Mouse (Mus musculus): ENCODE results near the gene Med18. TPM values are rescaled to one million over a fixed set of nuclear protein-coding genes. Genes with fewer than 3 reads are reported as not detected.
"Not testable (repeated sequence)": the region's sequence is repeated elsewhere in the genome, so short reads cannot be mapped to it uniquely, and the experiment has no call there.

Gene Med18
- polyA plus RNA-seq, 1 experiment from 2014 or later, result 25.2 TPM

DNA sequence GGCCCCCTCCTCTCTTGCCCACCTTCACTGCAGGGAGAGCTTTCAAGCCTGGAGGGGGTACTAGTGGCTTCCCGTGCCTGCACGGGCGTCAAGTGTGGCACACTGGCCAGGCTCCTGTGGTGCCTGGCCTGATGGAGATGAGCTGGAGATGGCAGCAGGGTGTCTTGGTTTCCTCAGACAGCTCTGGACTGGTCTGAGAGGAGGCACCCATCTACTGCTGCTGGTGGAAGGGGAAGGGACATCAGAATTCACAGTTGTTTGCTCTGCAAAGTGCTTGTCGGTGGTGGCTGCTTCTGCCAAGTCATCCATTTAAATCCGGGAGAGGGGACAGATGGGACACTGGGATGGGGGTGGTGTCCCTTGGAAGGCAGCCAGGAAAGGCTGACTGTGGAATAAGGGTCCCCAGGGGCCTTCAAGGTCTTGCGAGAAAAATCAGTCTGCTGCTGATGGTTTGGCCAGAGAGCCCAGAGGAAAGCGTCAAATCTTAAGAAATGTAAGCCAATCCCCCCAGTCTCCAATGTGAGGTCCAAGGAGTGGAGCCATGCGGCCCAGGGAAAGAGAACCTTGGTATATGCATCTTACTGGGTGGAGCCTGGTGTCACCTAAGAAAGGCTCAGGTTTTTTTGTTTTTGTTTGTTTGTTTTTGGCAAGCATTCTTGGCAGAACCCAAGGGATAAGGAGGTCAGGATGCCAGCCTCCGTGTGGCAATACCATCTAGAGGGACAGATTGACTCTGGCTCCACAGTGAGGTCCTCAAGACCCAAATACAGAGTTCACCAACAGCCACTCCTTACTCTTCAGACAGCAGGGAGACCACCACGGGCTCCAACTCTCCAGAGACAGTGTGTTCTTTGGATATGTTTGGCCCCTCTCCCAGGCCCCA, 28.7 kb upstream of the Med18 start:
- no peaks in the 10 kb centered on the region for H3K9me3 ChIP-seq (replicated peaks)
- WGBS, result 60% methylated on average over 10 of the region's 10 CpGs
- H3K4me2 ChIP-seq, result no peak overlapping the region
- ATAC-seq (replicated peaks; ENCODE audit: low FRiP score), result no peak
- no peaks in the 10 kb centered on the region for H3K27me3 ChIP-seq
- no peak overlapping the region for H3K27ac ChIP-seq
- H3K9ac ChIP-seq, result no peak overlapping the region
- peaks cover 52% of the 10 kb centered on the region for H3K36me3 ChIP-seq
- no peak overlapping the region for H3K4me3 ChIP-seq (replicated peaks)
- H3K4me1 ChIP-seq, result peaks cover 13% of the 10 kb centered on the region; the same call in 1 of the 2 replicates

- peaks cover 13% of the 10 kb centered on the region; the same call in 1 of the 2 replicates for H3K4me1 ChIP-seq
- H3K9me3 ChIP-seq (replicated peaks), result no peaks in the 10 kb centered on the region
- 70% methylated on average over 6 of the region's 6 CpGs for WGBS
- peaks cover 46% of the 10 kb centered on the region for H3K36me3 ChIP-seq
- H3K4me3 ChIP-seq (replicated peaks), result no peak overlapping the region
- H3K4me2 ChIP-seq, result no peak overlapping the region
- ATAC-seq (replicated peaks; ENCODE audit: low FRiP score), result no peak
- no peak overlapping the region for H3K9ac ChIP-seq
- no peak overlapping the region for H3K27ac ChIP-seq
- H3K27me3 ChIP-seq, result no peaks in the 10 kb centered on the region
These were observed 28.0 kb upstream of the Med18 start for GRCm38 (mm10) chr4:132491748-132492147.

DNA sequence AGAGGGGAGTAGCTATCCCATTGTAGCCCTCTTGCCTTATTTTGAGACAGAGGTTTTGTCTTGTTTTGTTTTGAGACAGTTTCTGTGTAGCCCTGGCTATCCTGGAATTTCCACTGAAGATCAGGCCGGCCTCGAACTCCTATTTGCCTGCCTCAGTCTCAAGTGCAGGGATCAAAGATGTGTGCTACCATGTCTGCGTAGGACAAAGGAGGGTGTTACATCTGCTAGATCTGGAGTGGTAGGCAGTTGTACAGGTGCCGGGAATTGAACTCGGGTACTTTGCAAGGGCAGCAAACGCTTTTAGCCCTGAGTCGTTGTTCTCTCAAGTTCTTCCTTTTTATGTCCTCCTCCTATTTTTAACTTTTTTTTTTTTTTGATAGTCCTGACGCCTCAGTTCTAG, 27.3 kb upstream of the Med18 start:
- peaks cover 39% of the 10 kb centered on the region for H3K36me3 ChIP-seq
- H3K27ac ChIP-seq, result no peak overlapping the region
- H3K4me2 ChIP-seq, result no peak overlapping the region
- H3K9ac ChIP-seq, result no peak overlapping the region
- H3K4me3 ChIP-seq (replicated peaks), result no peak overlapping the region
- 93% methylated on average over 8 of the region's 8 CpGs for WGBS
- no peak for ATAC-seq (replicated peaks; ENCODE audit: low FRiP score)
- no peaks in the 10 kb centered on the region for H3K27me3 ChIP-seq
- peaks cover 13% of the 10 kb centered on the region; the same call in 1 of the 2 replicates for H3K4me1 ChIP-seq
- no peaks in the 10 kb centered on the region for H3K9me3 ChIP-seq (replicated peaks)

GRCm38 (mm10) chr4:132490273-132491010, 26.7 kb upstream of the Med18 start:
- Histone ChIP-seq H3K4me3 (replicated peaks) (no peak overlapping the region), H3K9me3 (replicated peaks) (no peaks in the 10 kb centered on the region), H3K4me2 (no peak overlapping the region), H3K27me3 (no peaks in the 10 kb centered on the region), H3K4me1 (peaks cover 13% of the 10 kb centered on the region; the same call in 1 of the 2 replicates), H3K36me3 (peaks cover 33% of the 10 kb centered on the region), H3K9ac (no peak overlapping the region), H3K27ac (no peak overlapping the region)
- no peak for ATAC-seq (replicated peaks; ENCODE audit: low FRiP score)
- WGBS, result 92% methylated on average over 15 of the region's 15 CpGs

GRCm38 (mm10) chr4:132488976-132489375, 25.3 kb upstream of the Med18 start:
- H3K4me3 ChIP-seq (replicated peaks), result no peak overlapping the region
- no peaks in the 10 kb centered on the region for H3K9me3 ChIP-seq (replicated peaks)
- WGBS, result 55% methylated on average over 6 of the region's 6 CpGs
- no peaks in the 10 kb centered on the region for H3K27me3 ChIP-seq
- H3K9ac ChIP-seq, result no peak overlapping the region
- H3K4me2 ChIP-seq, result no peak overlapping the region
- peaks cover 13% of the 10 kb centered on the region; the same call in 1 of the 2 replicates for H3K4me1 ChIP-seq
- ATAC-seq (replicated peaks; ENCODE audit: low FRiP score), result no peak
- H3K36me3 ChIP-seq, result peaks cover 19% of the 10 kb centered on the region
- no peak overlapping the region for H3K27ac ChIP-seq

GRCm38 (mm10) chr4:132488521-132488920, 24.8 kb upstream of the Med18 start:
- 87% methylated on average over 3 of the region's 3 CpGs for WGBS
- H3K4me1 ChIP-seq, result peaks cover 13% of the 10 kb centered on the region; the same call in 1 of the 2 replicates

GRCm38 (mm10) chr4:132484820-132485219, 21.1 kb upstream of the Med18 start:
- H3K9me3 ChIP-seq (replicated peaks), result no peaks in the 10 kb centered on the region
- 69% methylated on average over 5 of the region's 5 CpGs for WGBS
- H3K9ac ChIP-seq, result no peak overlapping the region
- no peak for ATAC-seq (replicated peaks; ENCODE audit: low FRiP score)
- H3K4me3 ChIP-seq (replicated peaks), result no peak overlapping the region
- no peaks in the 10 kb centered on the region for H3K36me3 ChIP-seq
- H3K27ac ChIP-seq, result no peak overlapping the region
- H3K4me1 ChIP-seq, result no peaks in the 10 kb centered on the region
- no peak overlapping the region for H3K4me2 ChIP-seq
- H3K27me3 ChIP-seq, result no peaks in the 10 kb centered on the region

More at GRCm38 (mm10) chr4:132488521-132488920, 24.8 kb upstream of the Med18 start:
- Histone ChIP-seq H3K27me3 (no peaks in the 10 kb centered on the region), H3K36me3 (peaks cover 14% of the 10 kb centered on the region), H3K4me3 (replicated peaks) (no peak overlapping the region), H3K4me2 (no peak overlapping the region), H3K9me3 (replicated peaks) (no peaks in the 10 kb centered on the region), H3K9ac (no peak overlapping the region), H3K27ac (no peak overlapping the region)
- ATAC-seq (replicated peaks; ENCODE audit: low FRiP score), result no peak

DNA sequence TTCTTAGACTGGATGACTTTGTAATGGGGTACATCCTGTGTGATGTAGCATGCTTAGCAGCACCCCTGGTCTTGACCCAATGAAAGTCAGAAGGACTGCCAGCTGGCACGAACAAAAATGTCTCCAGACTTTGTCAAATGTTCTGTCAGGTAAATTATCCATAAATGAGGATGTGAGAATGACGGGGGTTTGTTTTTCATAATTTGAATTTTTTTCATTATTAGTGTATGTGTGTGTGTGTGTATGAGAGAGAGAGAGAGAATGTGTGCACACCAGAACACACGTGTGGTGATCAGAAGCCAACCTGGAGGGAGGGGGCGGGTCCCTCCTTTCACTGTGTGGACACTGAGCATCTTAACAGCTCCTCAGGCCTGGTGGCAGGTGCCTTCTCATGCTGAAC, 20.5 kb upstream of the Med18 start:
- no peak overlapping the region for H3K27ac ChIP-seq
- 73% methylated on average over 4 of the region's 4 CpGs for WGBS
- no peaks in the 10 kb centered on the region for H3K9me3 ChIP-seq (replicated peaks)
- no peak for ATAC-seq (replicated peaks; ENCODE audit: low FRiP score)
- no peaks in the 10 kb centered on the region for H3K27me3 ChIP-seq
- H3K9ac ChIP-seq, result no peak overlapping the region
- H3K36me3 ChIP-seq, result no peaks in the 10 kb centered on the region
- no peak overlapping the region for H3K4me2 ChIP-seq
- no peak overlapping the region for H3K4me3 ChIP-seq (replicated peaks)
- no peaks in the 10 kb centered on the region for H3K4me1 ChIP-seq

DNA sequence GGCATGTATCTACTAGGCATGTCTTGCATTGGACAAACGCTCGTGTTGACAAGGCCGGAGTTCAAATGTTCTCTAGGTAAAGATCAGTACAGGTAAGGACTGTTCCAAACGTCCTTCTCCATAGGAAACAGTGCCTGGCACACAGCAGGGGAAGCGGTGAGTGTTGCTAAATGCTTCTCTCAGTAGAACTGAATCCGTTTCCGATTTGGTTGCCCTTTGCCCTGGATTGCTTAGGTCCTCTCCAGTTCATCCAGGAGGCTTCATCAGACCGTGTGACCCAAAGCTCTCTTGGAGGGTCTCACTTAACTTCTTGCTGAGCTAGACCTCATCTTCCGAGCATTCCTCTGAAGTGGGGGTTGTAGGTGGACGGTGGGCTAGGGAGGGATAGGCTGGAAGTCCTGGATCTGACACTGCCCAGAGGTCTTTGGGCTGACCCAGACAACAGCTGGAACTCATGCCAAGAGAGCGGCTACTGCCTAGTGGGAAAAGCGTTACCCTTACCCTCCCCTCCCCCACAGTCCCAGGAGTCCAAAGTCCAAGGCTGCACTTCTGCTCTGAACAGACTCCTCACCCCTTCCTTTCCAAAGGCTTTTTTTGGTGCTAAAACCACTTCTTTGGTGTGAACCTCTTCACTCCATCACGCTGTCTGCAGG, 19.4 kb upstream of the Med18 start:
- Histone ChIP-seq H3K27ac (no peak overlapping the region), H3K36me3 (no peaks in the 10 kb centered on the region), H3K9ac (no peak overlapping the region), H3K4me1 (no peaks in the 10 kb centered on the region), H3K4me2 (no peak overlapping the region), H3K9me3 (replicated peaks) (no peaks in the 10 kb centered on the region), H3K4me3 (replicated peaks) (no peak overlapping the region), H3K27me3 (no peaks in the 10 kb centered on the region)
- 0 out of 2 replicates have a peak, but pooled peaks have one; percentile 29 for ATAC-seq (replicated peaks; ENCODE audit: low FRiP score)
- 57% methylated on average over 13 of the region's 13 CpGs for WGBS

DNA sequence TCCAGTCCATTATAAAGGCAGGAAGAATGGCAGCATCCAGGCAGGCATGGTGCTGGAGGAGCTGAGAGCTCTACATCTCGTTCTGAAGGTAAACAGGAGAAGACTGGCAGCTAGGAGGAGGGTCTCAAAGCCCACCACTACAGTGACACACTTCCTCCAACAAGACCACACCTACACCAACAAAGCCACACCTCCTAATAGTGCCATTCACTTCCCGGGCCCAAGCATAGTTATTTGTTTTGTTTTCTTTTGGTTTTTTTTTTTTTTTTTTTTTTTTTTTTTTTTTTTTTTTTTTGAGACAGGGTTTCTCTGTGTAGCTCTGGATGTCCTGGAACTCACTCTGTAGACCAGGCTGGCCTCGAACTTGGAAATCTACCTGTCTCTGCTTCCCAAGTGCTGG, 18.4 kb upstream of the Med18 start:
- H3K4me1 ChIP-seq; H3K4me3 ChIP-seq (replicated peaks); H3K36me3 ChIP-seq; ATAC-seq (replicated peaks; ENCODE audit: low FRiP score); H3K9ac ChIP-seq; H3K27me3 ChIP-seq; H3K4me2 ChIP-seq; H3K9me3 ChIP-seq (replicated peaks); H3K27ac ChIP-seq: not testable (repeated sequence)
- WGBS, result 78% methylated on average over 3 of the region's 3 CpGs

DNA sequence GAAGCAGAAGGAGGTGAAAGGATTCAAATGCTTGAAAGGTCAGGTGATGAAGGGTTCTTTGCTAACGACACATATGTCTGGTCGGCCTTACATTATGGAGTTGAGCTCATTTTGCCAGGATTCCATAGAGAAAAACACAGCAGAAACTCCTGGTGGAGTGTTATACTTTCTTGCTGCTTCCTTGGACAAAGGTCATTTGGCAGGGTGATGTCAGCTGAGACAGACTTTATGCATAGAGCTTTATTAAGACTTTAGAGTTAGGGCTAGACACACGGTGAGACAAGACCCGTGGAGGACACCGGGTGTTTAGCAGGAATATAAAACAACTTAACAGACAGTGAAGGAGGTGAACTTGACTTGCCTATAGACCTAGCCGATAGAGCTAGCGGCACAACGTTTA, 14.1 kb upstream of the Med18 start:
- Histone ChIP-seq H3K4me1 (peaks cover 8% of the 10 kb centered on the region; the same call in 1 of the 2 replicates), H3K27ac (no peak overlapping the region), H3K27me3 (no peaks in the 10 kb centered on the region), H3K4me2 (no peak overlapping the region), H3K4me3 (replicated peaks) (no peak overlapping the region), H3K9me3 (replicated peaks) (no peaks in the 10 kb centered on the region), H3K36me3 (no peaks in the 10 kb centered on the region), H3K9ac (no peak overlapping the region)
- WGBS, result 90% methylated on average over 8 of the region's 8 CpGs
- no peak for ATAC-seq (replicated peaks; ENCODE audit: low FRiP score)
